Mouse (Mus musculus) kidney, adult 9 months (tissue): ENCODE results near the gene Rasl10b.

Experiments
- DNase-seq: peaks from one replicate; pipeline ENCODE4 v3.0.0; 2022

Gene Rasl10b

DNA sequence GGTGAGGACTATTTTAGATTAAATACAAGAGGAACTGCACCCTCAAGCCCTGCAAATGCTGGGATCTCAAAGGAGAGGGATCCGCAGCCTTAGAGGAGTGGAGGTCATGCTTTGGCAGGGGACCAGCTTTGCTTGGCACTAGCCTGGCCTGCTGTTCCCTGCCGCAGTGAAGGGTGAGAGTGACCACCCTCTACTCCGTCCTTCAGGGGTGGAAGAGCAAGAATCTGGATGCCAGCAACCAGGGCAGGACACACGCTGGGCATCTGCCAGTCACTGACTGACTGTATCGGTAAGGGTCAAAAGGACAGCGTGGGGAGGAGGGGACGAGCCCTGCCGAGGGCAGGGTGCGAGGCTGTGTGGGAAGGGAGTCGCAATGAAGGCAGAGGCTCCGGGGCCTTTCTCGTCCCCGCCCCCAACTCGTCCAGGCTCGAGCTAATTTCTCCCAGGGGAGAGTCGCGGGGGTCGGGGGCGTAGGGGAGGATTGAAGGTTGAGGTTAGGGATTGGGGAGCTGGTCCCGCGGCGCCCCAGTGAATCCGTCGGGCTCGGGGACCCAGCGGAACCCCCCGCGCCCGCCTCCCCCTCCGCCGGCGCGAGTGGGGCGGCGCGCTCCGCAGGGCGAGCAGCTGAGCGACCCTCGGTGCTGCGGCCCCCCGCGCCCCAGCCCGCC, at the start of gene Rasl10b:
TSS of gene Rasl10b (plus strand) at position 51 of the 668 bp plus-strand sequence.
- peak; percentile 56 for DNase-seq

DNA sequence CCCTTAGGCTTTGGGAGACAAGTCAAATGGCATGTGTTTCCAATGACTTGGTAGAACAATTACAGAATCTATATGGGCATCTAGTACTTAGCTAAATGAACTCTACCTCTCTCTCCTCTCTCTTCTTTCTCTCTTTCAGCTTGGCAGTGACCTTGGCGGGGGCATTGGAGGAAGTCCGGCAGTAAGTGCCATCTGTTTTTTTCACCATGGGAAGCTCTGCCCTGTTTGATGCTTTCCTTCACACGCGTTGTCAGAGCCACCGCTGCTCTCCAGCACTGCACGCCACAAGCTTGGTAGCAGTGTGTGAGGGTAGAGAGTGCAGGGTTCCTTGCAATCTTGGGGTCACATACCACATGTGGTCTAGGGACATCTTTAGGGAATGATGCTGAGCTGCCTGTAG, 44.3 kb upstream of the Rasl10b start:
- no peak for DNase-seq

- DNase-seq: no peak
These were observed 37.7 kb upstream of the Rasl10b start for GRCm38 (mm10) chr11:83371267-83371666.

- peak; percentile 7 for DNase-seq
These were observed 29.1 kb upstream of the Rasl10b start for GRCm38 (mm10) chr11:83379745-83380341.

DNA sequence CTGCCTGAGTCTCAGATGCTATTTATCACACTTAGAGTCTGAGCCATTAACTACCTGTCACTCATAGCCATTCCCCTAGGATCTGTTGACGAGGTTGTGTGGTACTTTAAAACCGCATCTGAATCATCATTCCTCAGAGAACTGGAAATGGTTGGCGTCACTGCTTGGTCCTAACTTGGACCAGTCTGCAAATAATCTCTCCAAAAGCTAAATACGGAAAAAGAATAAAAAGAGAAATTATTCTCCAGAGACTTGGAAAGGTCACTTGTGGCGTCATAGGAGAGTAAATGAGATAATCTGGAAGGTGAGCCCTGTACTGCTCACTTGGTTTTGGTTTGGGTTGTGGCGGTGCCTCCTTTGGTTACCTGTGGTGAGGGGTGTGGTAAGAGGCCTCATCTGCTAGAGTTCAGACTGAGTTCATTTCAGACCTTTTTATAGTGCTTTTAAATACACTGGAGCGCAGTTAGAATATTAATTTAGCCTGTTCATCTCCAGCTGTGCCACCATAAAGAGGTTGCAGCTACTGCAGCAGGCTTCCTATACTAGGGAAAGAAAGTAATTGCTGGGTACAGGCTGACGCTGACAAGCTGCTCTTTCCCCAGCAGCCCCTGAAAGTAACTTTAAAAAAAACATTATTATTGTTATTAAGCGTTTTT, 25.9 kb upstream of the Rasl10b start:
- DNase-seq: no peak

DNA sequence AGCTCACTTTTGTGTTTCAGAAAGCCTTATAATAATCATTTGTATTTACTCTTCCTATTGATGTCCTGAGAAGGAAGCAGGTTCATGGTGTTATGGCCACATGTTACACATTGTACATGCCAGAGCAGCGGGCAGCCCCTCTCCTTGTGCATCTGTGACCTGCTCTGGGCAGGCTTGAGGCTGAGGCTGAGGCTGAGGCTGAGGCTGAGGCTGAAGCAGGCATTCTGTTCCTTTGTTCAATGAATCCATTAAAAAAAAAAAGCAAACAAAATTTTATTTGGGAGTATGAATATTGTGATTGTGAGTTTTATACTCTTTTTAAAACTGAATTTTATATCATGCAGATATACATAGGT, 25.4 kb upstream of the Rasl10b start:
- no peak for DNase-seq

GRCm38 (mm10) chr11:83393062-83393461, 15.9 kb upstream of the Rasl10b start:
- DNase-seq: no peak

DNA sequence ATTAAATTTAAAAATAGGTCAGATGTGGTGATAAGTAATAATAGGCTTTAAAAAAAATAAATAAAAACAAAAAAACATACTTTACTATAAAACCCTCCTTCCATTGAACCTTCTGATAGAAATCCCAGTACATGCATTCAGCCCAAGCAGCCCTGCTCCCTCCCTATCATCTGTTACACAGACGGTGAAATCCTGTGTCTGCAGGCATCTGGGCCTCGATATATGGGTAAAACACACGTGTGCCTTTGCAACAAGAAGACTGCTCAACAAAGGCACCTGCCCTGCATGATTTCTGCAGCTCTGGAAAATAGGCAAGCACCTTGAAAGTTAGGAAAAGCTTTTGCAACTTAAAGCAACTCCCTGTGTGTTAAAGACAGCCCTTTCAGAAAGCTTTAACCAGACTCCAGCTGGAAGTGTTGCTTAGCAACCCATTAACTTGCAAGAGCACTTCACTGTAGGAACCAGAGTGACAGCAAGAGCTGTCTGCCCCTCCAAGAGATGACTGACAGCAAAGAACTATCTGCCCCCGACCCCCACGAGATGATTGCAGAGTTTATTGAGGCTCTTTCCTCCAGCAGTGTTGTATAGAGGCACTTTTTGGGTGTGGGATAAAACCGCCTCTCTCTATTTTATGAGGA, 14.0 kb upstream of the Rasl10b start:
- DNase-seq: no peak

DNA sequence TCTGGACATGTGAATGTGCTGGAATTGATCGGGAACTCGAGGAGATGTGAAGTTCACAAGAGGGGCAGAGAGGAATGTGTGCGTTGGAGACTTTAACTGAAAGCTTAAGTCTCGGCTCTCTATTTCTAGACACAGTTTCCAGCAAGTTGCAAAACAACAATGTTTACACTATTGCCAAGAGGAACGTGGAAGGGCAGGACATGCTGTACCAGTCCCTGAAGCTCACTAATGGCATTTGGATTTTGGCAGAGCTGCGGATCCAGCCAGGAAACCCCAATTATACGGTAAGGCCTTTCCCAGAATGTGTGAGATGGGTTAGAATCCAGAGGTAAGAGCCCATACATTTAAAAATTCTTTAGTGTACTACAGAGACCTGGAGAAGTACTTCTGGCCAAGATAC, 11.3 kb upstream of the Rasl10b start:
- no peak for DNase-seq

- DNase-seq: no peak
These were observed 10.2 kb upstream of the Rasl10b start for GRCm38 (mm10) chr11:83398724-83399123.

GRCm38 (mm10) chr11:83403787-83404186, 5.2 kb upstream of the Rasl10b start:
- no peak for DNase-seq

DNA sequence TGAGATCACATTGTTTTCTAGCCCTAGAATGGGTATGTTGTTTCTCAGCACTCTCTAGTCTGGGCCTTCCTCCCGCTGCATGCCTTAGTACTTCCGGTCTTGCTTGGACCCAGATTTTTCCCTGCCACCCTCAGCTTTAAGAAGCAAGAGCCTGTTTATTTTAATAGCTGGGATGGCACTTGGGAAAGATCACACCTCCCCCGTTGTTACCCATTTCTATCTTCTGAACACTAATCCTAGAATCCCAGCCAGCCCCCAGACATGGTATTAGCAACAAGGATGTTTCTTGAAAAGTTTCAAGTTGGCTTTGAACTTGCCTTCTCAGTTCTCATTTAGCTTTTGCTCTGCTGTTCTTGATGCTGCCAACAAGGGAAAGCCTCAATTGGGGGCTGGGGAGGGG, 2.5 kb upstream of the Rasl10b start:
- DNase-seq: no peak

GRCm38 (mm10) chr11:83408242-83408641, 695 bp upstream of the Rasl10b start:
- DNase-seq: no peak

GRCm38 (mm10) chr11:83409792-83410291, 905 bp downstream of the Rasl10b start:
- DNase-seq: no peak

DNA sequence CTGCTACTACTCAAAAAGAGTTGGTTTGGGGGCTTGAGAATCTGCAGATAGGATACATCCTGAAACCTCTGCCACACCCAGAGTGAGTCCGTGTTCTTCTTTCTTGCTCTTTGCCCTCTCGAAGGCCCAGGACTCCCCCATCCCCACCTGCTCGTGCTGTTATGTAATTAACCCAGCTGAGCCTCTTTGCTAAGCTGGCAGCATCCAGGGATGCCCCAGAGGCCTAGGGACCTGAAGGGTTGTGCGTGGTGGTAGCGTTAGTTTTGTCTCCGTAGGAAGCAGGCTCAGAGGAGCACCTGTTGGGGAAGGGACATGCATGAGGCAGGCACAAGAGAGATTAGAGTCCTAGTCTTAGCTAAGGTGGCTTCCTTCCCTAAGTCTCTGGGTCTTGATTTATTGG, 1.6 kb downstream of the Rasl10b start:
- peak; percentile 10 for DNase-seq

DNA sequence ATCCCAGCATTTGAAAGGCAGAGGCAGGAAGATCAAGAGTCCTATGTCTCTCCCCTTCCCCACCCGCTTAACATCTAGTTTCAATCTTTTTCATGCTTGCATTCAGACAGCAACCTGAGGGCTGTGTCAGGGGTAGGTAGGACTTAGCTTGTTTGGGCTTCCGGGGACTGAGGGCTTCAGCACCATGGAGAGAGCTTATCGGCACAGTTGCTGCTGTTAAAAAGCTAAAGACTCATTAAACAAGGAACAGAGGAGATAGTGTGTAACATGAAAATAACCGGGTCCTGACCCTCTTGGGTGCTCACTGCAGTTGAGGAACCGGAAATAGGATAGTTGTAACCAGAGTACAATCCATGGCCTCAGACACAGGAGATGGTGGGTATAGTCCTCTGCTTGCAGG, 8.1 kb downstream of the Rasl10b start:
- peak; percentile 66 for DNase-seq

DNA sequence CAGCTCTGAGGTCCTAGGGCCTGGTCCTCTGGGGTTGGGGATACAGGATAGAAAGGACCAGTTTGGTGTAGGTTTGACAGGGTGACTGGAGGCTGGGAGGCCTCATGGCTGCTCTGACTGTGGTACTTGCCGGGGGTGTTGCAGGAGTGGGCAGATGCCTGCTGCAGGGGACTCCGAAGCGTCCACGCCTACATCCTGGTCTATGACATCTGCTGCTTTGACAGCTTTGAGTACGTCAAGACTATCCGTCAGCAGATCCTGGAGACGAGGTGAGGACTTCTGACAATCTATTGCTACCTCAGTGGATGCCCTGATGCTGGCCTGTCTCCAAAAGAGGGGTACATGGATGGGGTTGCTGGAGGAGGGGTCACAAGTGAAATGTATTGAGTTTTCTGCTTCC, 8.8 kb downstream of the Rasl10b start:
- no peak for DNase-seq

GRCm38 (mm10) chr11:83418566-83418965, 9.6 kb downstream of the Rasl10b start:
- DNase-seq: no peak

DNA sequence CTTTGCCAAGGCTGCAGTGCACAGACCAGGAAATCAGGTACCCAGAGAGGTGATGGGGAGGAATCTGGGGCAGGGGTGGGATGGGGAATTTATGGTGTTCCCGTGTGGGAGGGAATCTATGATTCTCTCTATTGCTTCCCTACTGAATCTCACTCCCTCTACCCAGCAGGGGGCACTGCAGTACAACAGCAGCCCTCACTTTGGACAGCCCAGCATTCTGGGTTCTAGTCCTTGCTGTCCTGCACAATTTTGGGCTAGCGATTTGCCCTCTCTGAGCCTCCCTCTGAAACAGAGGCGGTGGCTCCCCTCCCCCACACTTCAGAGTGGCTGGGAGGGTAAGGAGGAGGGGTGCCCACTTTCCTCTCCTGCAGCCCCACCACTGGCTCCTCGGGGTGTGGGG, 11.4 kb downstream of the Rasl10b start:
- DNase-seq: no peak

DNA sequence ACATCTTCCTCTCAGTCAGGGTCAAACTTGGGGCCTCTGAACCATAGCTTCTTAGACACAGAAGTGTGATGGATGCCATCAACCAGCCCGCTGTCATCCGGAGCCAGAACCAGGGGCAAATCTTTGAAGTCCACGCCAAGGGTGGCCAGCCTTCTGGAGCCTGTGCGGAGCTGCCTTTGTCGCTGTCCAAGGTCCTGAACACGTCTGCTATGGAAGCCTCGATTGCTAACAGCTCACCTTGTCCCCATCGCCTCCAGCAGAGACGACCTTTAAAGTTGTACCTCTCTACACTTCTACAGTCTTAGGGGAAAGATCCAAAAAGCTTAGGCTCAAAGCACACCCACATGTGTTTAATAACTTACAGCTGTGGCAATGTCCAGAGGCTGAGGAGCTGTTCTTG, 12.4 kb downstream of the Rasl10b start:
- DNase-seq: peak; percentile 62

GRCm38 (mm10) chr11:83424681-83425080, 15.7 kb downstream of the Rasl10b start:
- peak; percentile 74 for DNase-seq

DNA sequence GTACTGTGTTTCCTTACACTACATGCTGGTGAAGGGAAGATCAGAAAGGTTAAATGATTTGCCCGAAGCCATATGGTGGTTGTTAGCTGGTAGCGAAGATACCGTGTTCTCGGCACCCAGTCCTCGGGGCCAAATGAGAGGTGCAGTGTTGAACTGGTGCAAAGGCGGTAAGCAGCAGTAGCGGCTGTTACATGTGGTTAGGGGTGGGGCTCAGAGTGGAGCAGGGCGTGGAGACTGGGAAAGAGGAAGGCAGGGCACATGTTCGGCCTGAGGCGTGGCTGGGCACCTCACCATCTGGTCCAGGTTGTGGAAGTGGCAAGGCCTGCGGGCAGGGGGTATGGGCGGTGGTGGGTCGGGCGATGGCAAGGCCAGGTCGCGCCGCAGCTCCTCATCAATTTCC, 18.0 kb downstream of the Rasl10b start:
- no peak for DNase-seq

DNA sequence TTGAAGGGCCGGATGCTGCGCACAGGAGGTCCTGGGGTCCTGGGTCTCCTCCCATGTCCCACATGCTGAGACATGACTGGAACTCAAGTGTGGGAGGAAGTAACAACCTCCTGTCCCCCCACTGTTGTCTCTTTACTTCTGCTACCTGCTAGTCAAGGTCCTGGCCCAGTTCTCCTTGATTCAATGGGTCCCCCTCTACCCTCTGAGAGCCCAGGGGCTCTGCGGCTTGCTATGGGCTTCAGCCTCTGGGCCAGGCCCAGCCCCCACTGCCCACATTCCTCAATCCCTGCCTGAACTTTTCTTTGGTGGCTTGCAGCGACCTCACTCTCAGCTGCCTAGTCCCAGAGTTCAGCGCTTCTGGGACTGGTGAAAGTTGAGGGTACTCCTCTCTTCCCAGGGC, 20.4 kb downstream of the Rasl10b start, which contains the start of gene Gas2l2:
TSS of gene Gas2l2 (minus strand) at position 101 of the 400 bp plus-strand sequence.
- no peak for DNase-seq

DNA sequence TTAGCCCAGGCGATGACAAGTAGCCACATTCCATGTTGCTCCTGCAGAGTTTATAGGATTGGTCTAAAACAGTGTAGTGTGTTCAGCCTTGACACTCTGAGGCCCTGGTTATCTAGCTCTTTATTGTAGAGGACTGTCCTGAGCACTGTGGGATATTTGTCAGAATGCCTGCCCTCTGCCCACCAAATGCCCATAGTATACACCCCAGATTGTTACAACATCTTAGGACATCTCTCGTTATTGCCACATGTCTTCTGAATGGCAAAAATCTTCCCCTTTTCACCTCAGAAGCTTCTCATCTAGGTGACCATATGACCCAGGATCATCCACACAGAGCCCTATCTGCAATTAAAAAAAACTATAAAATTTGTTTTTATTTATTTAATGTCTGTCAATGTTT, 23.6 kb downstream of the Rasl10b start:
- no peak for DNase-seq
